8 mouse cellular contexts compared by ENCODE assay signal in the genomic region with DNA sequence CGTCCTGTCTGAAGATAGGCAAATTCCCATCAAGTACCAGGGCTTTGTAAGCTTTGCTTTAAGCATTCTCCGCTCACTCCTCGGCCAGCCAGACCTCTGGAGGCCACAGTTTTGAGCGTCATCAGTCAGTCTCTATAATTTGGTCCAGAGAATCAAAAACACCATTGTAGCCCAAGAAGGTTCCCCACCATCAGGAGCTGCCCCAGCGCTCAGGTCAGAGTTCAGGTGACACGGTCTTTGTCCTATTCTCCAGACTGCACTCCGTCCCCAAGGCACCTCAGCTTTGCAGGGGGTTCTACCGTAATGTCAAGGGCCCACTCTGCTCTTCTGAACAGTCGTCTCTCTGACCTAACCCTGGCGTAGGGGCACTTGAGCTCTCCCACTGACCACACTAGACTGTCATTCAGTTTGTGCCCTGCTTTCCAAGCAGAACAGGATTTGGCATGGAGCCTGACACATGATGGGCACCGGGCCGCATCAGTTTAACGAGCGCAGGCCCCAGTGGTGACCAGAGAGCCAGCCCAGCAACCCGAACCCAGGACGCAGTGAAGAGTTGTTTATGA. TPM values are rescaled to one million over a fixed set of nuclear protein-coding genes. Genes with fewer than 3 reads are reported as not detected.
DNase-seq lines count a peak whose midpoint lies in the region; ATAC-seq and TF ChIP-seq lines count a peak whose summit lies in the region.

No protein-coding gene starts in this region.

- peak overlapping the region; percentile 93 for H3K4me2 ChIP-seq in heart, embryonic 11.5 days

- peaks cover 8% of the 10 kb centered on the region for H3K4me1 ChIP-seq in testis, adult 2 months (ENCODE audit: control insufficient read depth, insufficient read depth, low read length)
- peaks cover 9% of the 10 kb centered on the region for H3K4me1 ChIP-seq in heart, embryonic 11.5 days (ENCODE audit: control insufficient read depth, insufficient read depth, low read length)

- WGBS in heart, embryonic 11.5 days (ENCODE audit: insufficient replicate concordance): 23% methylated on average over 16 of the region's 16 CpGs

- no peaks in the 10 kb centered on the region for H3K9me3 ChIP-seq in heart, embryonic 11.5 days (replicated peaks; ENCODE audit: control insufficient read depth, low read length)

- DNase-seq in testis, postnatal 14 days (ENCODE audit: low spot score): no peak
- DNase-seq in cerebellum, postnatal 10 days: peak; percentile 90
- DNase-seq in kidney, postnatal 10 days: peak; percentile 67
- DNase-seq in lung, postnatal 36 days: peak; percentile 42
- no peak for DNase-seq in c-Kit-positive CD71-positive TER-119-positive erythroid progenitor cells, embryonic 14.5 days (ENCODE audit: low spot score)
- no peak for DNase-seq in thymus, adult 18-20 months

- no peak for TF ChIP-seq CTCF in testis, adult 2 months (IDR thresholded peaks at IDR 0.05; ENCODE audit: control insufficient read depth, insufficient read depth, insufficient replicate concordance, low read depth, low read length)

- H3K4me3 ChIP-seq in testis, adult 2 months (ENCODE audit: control insufficient read depth, low read depth, low read length): peak overlapping the region; percentile 65
- H3K4me3 ChIP-seq in heart, embryonic 11.5 days (ENCODE audit: low read depth, low read length): peak overlapping the region; percentile 76

- no peak overlapping the region for H3K27ac ChIP-seq in testis, adult 2 months (ENCODE audit: control insufficient read depth, insufficient read depth, low read depth, low read length)
- H3K27ac ChIP-seq in heart, embryonic 11.5 days (ENCODE audit: low read depth, low read length): no peak overlapping the region

- no peaks in the 10 kb centered on the region for H3K27me3 ChIP-seq in testis, adult 2 months (ENCODE audit: control insufficient read depth, insufficient read depth, low read length)
- peaks cover 15% of the 10 kb centered on the region for H3K27me3 ChIP-seq in heart, embryonic 11.5 days (ENCODE audit: control insufficient read depth, insufficient read depth, low read length)

- no peaks in the 10 kb centered on the region for H3K36me3 ChIP-seq in testis, adult 2 months (ENCODE audit: control insufficient read depth, insufficient read depth, low read length)
- H3K36me3 ChIP-seq in heart, embryonic 11.5 days (ENCODE audit: control insufficient read depth, insufficient read depth, low read length): no peaks in the 10 kb centered on the region

- ATAC-seq in heart, embryonic 11.5 days (replicated peaks; ENCODE audit: insufficient number of reproducible peaks, low FRiP score, low TSS enrichment): peak; percentile 23; the same call in 1 of the 2 replicates

- H3K9ac ChIP-seq in heart, embryonic 11.5 days (ENCODE audit: low read depth, low read length): peak overlapping the region; percentile 79

- no peak for TF ChIP-seq POLR2A in testis, adult 2 months (IDR thresholded peaks at IDR 0.05; ENCODE audit: control insufficient read depth, low read depth, low read length)

RNA-seq across cellular contexts. Expression of a gene that starts 1.5 kb away (rescaled TPM):
- polyA plus RNA-seq in testis, adult 2 months (2012; rRNA removed): 17.2 and 20.2 TPM in 2 replicates
- polyA plus RNA-seq in heart, embryonic 11.5 days (2014; fragmentation: Nextera tagmentation; extraction: Ambion mirVana): 5.8 and 6.4 TPM in 2 replicates

RNA-seq across cellular contexts. Expression of a gene that starts 15.6 kb away (rescaled TPM):
- polyA plus RNA-seq in testis, adult 2 months (2012; rRNA removed): 0.22 and 0.28 TPM in 2 replicates
- polyA plus RNA-seq in heart, embryonic 11.5 days (2014; fragmentation: Nextera tagmentation; extraction: Ambion mirVana): 0.19 TPM in 1 of 2 replicates, not detected in the other

Comparison
In these comparisons a context has a peak if more than half of its experiments do, and no peak if none do; other contexts are left out.
1. DNase-seq: peak in cerebellum, postnatal 10 days (2 of 2), kidney, postnatal 10 days (single experiment) and lung, postnatal 36 days (single experiment); none in testis, postnatal 14 days (single experiment), c-Kit-positive CD71-positive TER-119-positive erythroid progenitor cells, embryonic 14.5 days (single experiment) and thymus, adult 18-20 months (0 of 2).